Mouse (Mus musculus) neural tube, embryonic 11.5 days (tissue): ENCODE data around the gene 1700125H20Rik. TPM values are rescaled to one million over a fixed set of nuclear protein-coding genes. Genes with fewer than 3 reads are reported as not detected.

Experiments
- ATAC-seq: fragments of 200-750 bp; cut with Nextera tagmentation; 2 replicates; pipeline ENCODE4 v1.8.0; 2017; ENCODE audit warnings: moderate number of reproducible peaks, mild to moderate bottlenecking, moderate TSS enrichment, moderate library complexity; ENCODE audit not compliant: insufficient read depth, low FRiP score, low TSS enrichment
- DNase-seq: peaks from one replicate; pipeline ENCODE4 v3.0.0-alpha.2; 2015; ENCODE audit warnings: low spot score
- H3K27ac ChIP-seq: fragments of 300-500 bp; sonication (generic); 2 replicates; pipeline ENCODE4 v1.5.1; 2014; ENCODE audit warnings: low read depth, mild to moderate bottlenecking, low read length
- H3K27me3 ChIP-seq: fragments of 300-500 bp; sonication (generic); 2 replicates; pipeline ENCODE4 v1.6.1; 2014; ENCODE audit warnings: mild to moderate bottlenecking, low read length, mixed read lengths; ENCODE audit not compliant: control insufficient read depth, insufficient read depth
- H3K36me3 ChIP-seq: fragments of 300-500 bp; sonication (generic); 2 replicates; pipeline ENCODE4 v1.6.1; 2014; ENCODE audit warnings: mild to moderate bottlenecking, low read length, moderate library complexity, mixed read lengths; ENCODE audit not compliant: control insufficient read depth, insufficient read depth
- H3K4me1 ChIP-seq: fragments of 300-500 bp; sonication (generic); 2 replicates; pipeline ENCODE4 v1.6.1; 2014; ENCODE audit warnings: low read length, mixed read lengths; ENCODE audit not compliant: control insufficient read depth, insufficient read depth
- H3K4me2 ChIP-seq: fragments of 300-500 bp; sonication (generic); 2 replicates; pipeline ENCODE4 v1.6.1; 2014; ENCODE audit warnings: low read depth, mild to moderate bottlenecking, moderate library complexity
- H3K4me3 ChIP-seq: fragments of 300-500 bp; sonication (generic); 2 replicates; pipeline ENCODE4 v1.5.1; 2014; ENCODE audit warnings: low read depth, low read length
- H3K9ac ChIP-seq: fragments of 300-500 bp; sonication (generic); 2 replicates; pipeline ENCODE4 v1.6.1; 2014; ENCODE audit warnings: mild to moderate bottlenecking, low read length
- H3K9me3 ChIP-seq: fragments of 300-500 bp; sonication (generic); 2 replicates; pipeline ENCODE4 v1.6.1; 2016; ENCODE audit warnings: low read length; ENCODE audit not compliant: control insufficient read depth
- WGBS: fragments of 180-500 bp; shearing (Covaris S2); extraction: QIAGEN DNeasy Blood & Tissue Kit; methylation state at CpG from one replicate; pipeline ENCODE4 v1.1.7; 2014; 5-methylcytosine and 5-hydroxymethylcytosine counted together
- polyA plus RNA-seq: library from polyadenylated mRNA; unstranded; fragments of >200 nt; fragmentation: Nextera tagmentation; extraction: Ambion mirVana; gene quantifications from 2 replicates; pipeline ENCODE4 v1.2.1, GENCODE M21; 2014

The 1700125H20Rik gene
- polyA plus RNA-seq: 0.60 TPM in 1 of 2 replicates, not detected in the other

GRCm38 (mm10) chr11:85170058-85170740 lies at the start of gene 1700125H20Rik:
TSS of gene 1700125H20Rik (plus strand) at chr11:85170404.
- no peaks in the 10 kb centered on the region for H3K9me3 ChIP-seq
- peak; percentile 78; the same call in 1 of the 2 replicates for ATAC-seq
- no peaks in the 10 kb centered on the region for H3K4me1 ChIP-seq
- peak; percentile 92 for DNase-seq
- no peak within 1 kb of the TSS for H3K4me3 ChIP-seq
- WGBS: 11% methylated on average over 21 of the region's 21 CpGs
- no peaks in the 10 kb centered on the region for H3K36me3 ChIP-seq
- no peaks in the 10 kb centered on the region for H3K27me3 ChIP-seq
- no peak within 1 kb of the TSS for H3K27ac ChIP-seq
- H3K9ac ChIP-seq: peak within 1 kb of the TSS; percentile 62
- peak within 1 kb of the TSS; percentile 48 for H3K4me2 ChIP-seq

- no peak overlapping the region for H3K9ac ChIP-seq
- WGBS: 82% methylated on average over 1 of the region's 1 CpGs
- H3K36me3 ChIP-seq: no peaks in the 10 kb centered on the region
- no peak overlapping the region for H3K27ac ChIP-seq
- H3K4me2 ChIP-seq: no peak overlapping the region
- H3K4me1 ChIP-seq: no peaks in the 10 kb centered on the region
- H3K4me3 ChIP-seq: no peak overlapping the region
- H3K27me3 ChIP-seq: no peaks in the 10 kb centered on the region
- no peak for DNase-seq
- ATAC-seq: no peak
- no peaks in the 10 kb centered on the region for H3K9me3 ChIP-seq
These were observed 48.1 kb upstream of the 1700125H20Rik start for GRCm38 (mm10) chr11:85122073-85122472.

- DNase-seq (no peak), ATAC-seq (no peak)
- 90% methylated on average over 3 of the region's 3 CpGs for WGBS
- H3K27ac ChIP-seq: no peak overlapping the region
- no peaks in the 10 kb centered on the region for H3K9me3 ChIP-seq
- no peaks in the 10 kb centered on the region for H3K27me3 ChIP-seq
- H3K4me3 ChIP-seq: no peak overlapping the region
- no peaks in the 10 kb centered on the region for H3K4me1 ChIP-seq
- no peak overlapping the region for H3K4me2 ChIP-seq
- no peak overlapping the region for H3K9ac ChIP-seq
- no peaks in the 10 kb centered on the region for H3K36me3 ChIP-seq
These were observed 46.8 kb upstream of the 1700125H20Rik start for GRCm38 (mm10) chr11:85123267-85123992.

- Histone ChIP-seq H3K27me3 (no peaks in the 10 kb centered on the region), H3K36me3 (no peaks in the 10 kb centered on the region), H3K9ac (no peak overlapping the region), H3K4me3 (no peak overlapping the region), H3K4me1 (no peaks in the 10 kb centered on the region), H3K4me2 (no peak overlapping the region), H3K9me3 (no peaks in the 10 kb centered on the region), H3K27ac (no peak overlapping the region)
- 85% methylated on average over 2 of the region's 2 CpGs for WGBS
- no peak for DNase-seq
- ATAC-seq: no peak
These were observed 43.7 kb upstream of the 1700125H20Rik start for GRCm38 (mm10) chr11:85126257-85127102.

- Histone ChIP-seq H3K4me3 (no peak overlapping the region), H3K4me1 (no peaks in the 10 kb centered on the region)
These were observed 41.3 kb upstream of the 1700125H20Rik start for GRCm38 (mm10) chr11:85128883-85129282.

GRCm38 (mm10) chr11:85131542-85131941 lies 38.7 kb upstream of the 1700125H20Rik start:
- no peak for DNase-seq
- Histone ChIP-seq H3K9me3 (no peaks in the 10 kb centered on the region), H3K4me1 (no peaks in the 10 kb centered on the region), H3K4me3 (no peak overlapping the region), H3K9ac (no peak overlapping the region), H3K27ac (no peak overlapping the region), H3K36me3 (no peaks in the 10 kb centered on the region), H3K27me3 (no peaks in the 10 kb centered on the region), H3K4me2 (no peak overlapping the region)
- ATAC-seq: no peak
- 84% methylated on average over 2 of the region's 2 CpGs for WGBS

More at GRCm38 (mm10) chr11:85128883-85129282, 41.3 kb upstream of the 1700125H20Rik start:
- Histone ChIP-seq H3K9me3 (no peaks in the 10 kb centered on the region), H3K27ac (no peak overlapping the region), H3K36me3 (no peaks in the 10 kb centered on the region), H3K9ac (no peak overlapping the region), H3K27me3 (no peaks in the 10 kb centered on the region), H3K4me2 (no peak overlapping the region)
- 94% methylated on average over 1 of the region's 1 CpGs for WGBS
- no peak for ATAC-seq
- DNase-seq: no peak

GRCm38 (mm10) chr11:85138776-85139474 lies 31.3 kb upstream of the 1700125H20Rik start:
- Histone ChIP-seq H3K9me3 (no peaks in the 10 kb centered on the region), H3K27ac (peak overlapping the region; percentile 73), H3K4me1 (no peaks in the 10 kb centered on the region), H3K9ac (peak overlapping the region; percentile 79), H3K27me3 (no peaks in the 10 kb centered on the region), H3K4me3 (peak overlapping the region; percentile 91), H3K4me2 (peak overlapping the region; percentile 64), H3K36me3 (no peaks in the 10 kb centered on the region)
- DNase-seq (peak; percentile 9), ATAC-seq (no peak)
- 2% methylated on average over 17 of the region's 17 CpGs for WGBS
